Comparison of ENCODE assay signal across 7 mouse cellular contexts in genomic region chr11:30772777-30773417, GRCm38 (mm10). TPM values are rescaled to one million over a fixed set of nuclear protein-coding genes. Genes with fewer than 3 reads are reported as not detected.
DNase-seq lines count a peak whose midpoint lies in the region; ATAC-seq and TF ChIP-seq lines count a peak whose summit lies in the region.

No protein-coding gene starts in this region.

- peak overlapping the region; percentile 92 for H3K9ac ChIP-seq in CH12.LX (ENCODE audit: insufficient read depth, low read depth)
- H3K9ac ChIP-seq in limb, embryonic 14.5 days (ENCODE audit: low read depth, low read length, severe bottlenecking), result peak overlapping the region; percentile 98
- peak overlapping the region; percentile 99 for H3K9ac ChIP-seq in neural tube, embryonic 14.5 days (replicated peaks; ENCODE audit: low read depth, low read length)

- peaks cover 29% of the 10 kb centered on the region for H3K79me2 ChIP-seq in CH12.LX (replicated peaks; ENCODE audit: control insufficient read depth, extremely low read depth, insufficient read depth, poor library complexity, severe bottlenecking)

- no peaks in the 10 kb centered on the region for H3K9me3 ChIP-seq in CH12.LX (replicated peaks; ENCODE audit: low read length)
- H3K9me3 ChIP-seq in erythroblast, embryonic 14.5 days (ENCODE audit: control insufficient read depth, low read length), result no peaks in the 10 kb centered on the region
- no peaks in the 10 kb centered on the region for H3K9me3 ChIP-seq in limb, embryonic 14.5 days (ENCODE audit: control insufficient read depth, low read length)
- no peaks in the 10 kb centered on the region for H3K9me3 ChIP-seq in neural tube, embryonic 14.5 days (ENCODE audit: control insufficient read depth, low read length)

- H3K4me2 ChIP-seq in CH12.LX (ENCODE audit: insufficient read depth, low read depth, poor library complexity, severe bottlenecking), result peak overlapping the region; percentile 52
- peak overlapping the region; percentile 75 for H3K4me2 ChIP-seq in limb, embryonic 14.5 days (replicated peaks; ENCODE audit: low read depth, low read length, severe bottlenecking)
- H3K4me2 ChIP-seq in neural tube, embryonic 14.5 days (ENCODE audit: low read depth, low read length), result peak overlapping the region; percentile 75

- no peak for TF ChIP-seq POLR2A in CH12.LX (IDR thresholded peaks at IDR 0.05; ENCODE audit: low read depth, low read length)
- no peak for TF ChIP-seq POLR2A in limb, embryonic 14.5 days (IDR thresholded peaks at IDR 0.05; ENCODE audit: borderline replicate concordance, extremely low read depth, insufficient read depth, insufficient read length)

- in situ Hi-C loops in CH12.LX (cut with MboI; ENCODE audit: low pct_ligation_motif_present, low pct_unique_long_range_greater_than_20kb, low sequenced_read_pairs), result no loop called here

- dilution Hi-C loops in CH12.LX (cut with MboI; ENCODE audit: extremely low pct_ligation_motif_present, extremely low pct_unique_long_range_greater_than_20kb, low sequenced_read_pairs), result no loop called here

- no peak for TF ChIP-seq EP300 in CH12.LX (IDR thresholded peaks at IDR 0.05; ENCODE audit: low read length)

- TF ChIP-seq CTCF in CH12.LX (conservative IDR thresholded peaks at IDR 0.05 in 1 of 2, IDR thresholded peaks at IDR 0.05 in 1 of 2; ENCODE audit: low read depth in 2 of 2, low read length in 2 of 2), result no peak

- 2% methylated on average over 21 of the region's 21 CpGs for WGBS in limb, embryonic 14.5 days
- 2% methylated on average over 21 of the region's 21 CpGs for WGBS in neural tube, embryonic 14.5 days

- no peaks in the 10 kb centered on the region for H3K36me3 ChIP-seq in CH12.LX (replicated peaks in 1 of 2; ENCODE audit: control insufficient read depth in 1 of 2, insufficient read depth in 1 of 2, low read length in 1 of 2)
- peaks cover 3% of the 10 kb centered on the region for H3K36me3 ChIP-seq in erythroblast, embryonic 14.5 days (ENCODE audit: control insufficient read depth)
- H3K36me3 ChIP-seq in limb, embryonic 14.5 days (ENCODE audit: control insufficient read depth, insufficient read depth, low read length), result no peaks in the 10 kb centered on the region
- no peaks in the 10 kb centered on the region for H3K36me3 ChIP-seq in neural tube, embryonic 14.5 days (ENCODE audit: control insufficient read depth, insufficient read depth, low read length)

- H3K27ac ChIP-seq in CH12.LX (ENCODE audit: insufficient read depth, low read depth), result no peak overlapping the region
- H3K27ac ChIP-seq in limb, embryonic 14.5 days (replicated peaks; ENCODE audit: low read depth, low read length), result peak overlapping the region; percentile 94; the same call in 1 of the 2 replicates
- H3K27ac ChIP-seq in neural tube, embryonic 14.5 days (ENCODE audit: low read depth, low read length), result peak overlapping the region; percentile 95

- no peak for ATAC-seq in limb, embryonic 14.5 days (ENCODE audit: low FRiP score, low read depth)
- ATAC-seq in neural tube, embryonic 14.5 days (ENCODE audit: low read depth), result no peak

- TF ChIP-seq RAD21 in CH12.LX (IDR thresholded peaks at IDR 0.05; ENCODE audit: low read depth, low read length), result no peak

- no peaks in the 10 kb centered on the region for H3K27me3 ChIP-seq in CH12.LX (replicated peaks)
- H3K27me3 ChIP-seq in erythroblast, embryonic 14.5 days (ENCODE audit: control insufficient read depth), result no peaks in the 10 kb centered on the region
- no peaks in the 10 kb centered on the region for H3K27me3 ChIP-seq in limb, embryonic 14.5 days (ENCODE audit: control insufficient read depth, insufficient read depth, low read length)
- H3K27me3 ChIP-seq in neural tube, embryonic 14.5 days (ENCODE audit: control insufficient read depth, insufficient read depth, low read length), result 0 out of 2 replicates have a peak, but pooled peaks cover 2% of the 10 kb centered on the region

- peak; percentile 54 for DNase-seq in 3T3-L1 (ENCODE audit: low read depth, low spot score)
- no peak for DNase-seq in CH12.LX (ENCODE audit: extremely low read depth)
- no peak for DNase-seq in limb, embryonic 14.5 days (ENCODE audit: low spot score)
- no peak for DNase-seq in urinary bladder, postnatal 36 days (ENCODE audit: low spot score in 2 of 2)
- no peak for DNase-seq in thymus, postnatal 10 days (ENCODE audit: low spot score in 2 of 2)

- H3K4me3 ChIP-seq in CH12.LX (replicated peaks in 1 of 3; ENCODE audit: low read depth in 2 of 3, low read length in 2 of 3, poor library complexity in 1 of 3), result peak overlapping the region; percentile 74 to 95 (median 76)
- peak overlapping the region; percentile 88 for H3K4me3 ChIP-seq in erythroblast, embryonic 14.5 days (replicated peaks)
- H3K4me3 ChIP-seq in limb, embryonic 14.5 days (replicated peaks; ENCODE audit: low read length), result peak overlapping the region; percentile 75
- H3K4me3 ChIP-seq in neural tube, embryonic 14.5 days (ENCODE audit: low read depth, low read length), result peak overlapping the region; percentile 100

- H3K4me1 ChIP-seq in CH12.LX (ENCODE audit: control insufficient read depth in 1 of 2, insufficient read depth in 2 of 2), result peaks cover 7 to 32% of the 10 kb centered on the region in 2 experiments; a peak in 3 of 4 replicates
- H3K4me1 ChIP-seq in erythroblast, embryonic 14.5 days (ENCODE audit: control insufficient read depth), result peaks cover 47% of the 10 kb centered on the region
- peaks cover 9% of the 10 kb centered on the region; the same call in 1 of the 2 replicates for H3K4me1 ChIP-seq in limb, embryonic 14.5 days (ENCODE audit: control insufficient read depth, insufficient read depth, low read length)
- peaks cover 23% of the 10 kb centered on the region for H3K4me1 ChIP-seq in neural tube, embryonic 14.5 days (ENCODE audit: control insufficient read depth, insufficient read depth, low read length)

TF ChIP-seq in CH12.LX, 34 proteins besides CTCF, POLR2A, EP300 and RAD21:
- TF ChIP-seq NRF1 (IDR thresholded peaks at IDR 0.05; ENCODE audit: low read depth, low read length) (no peak), IRF4 (IDR thresholded peaks at IDR 0.05; ENCODE audit: low read depth, low read length) (no peak), MXI1 (IDR thresholded peaks at IDR 0.05; ENCODE audit: low read depth, low read length) (no peak; the same call in 1 of the 2 replicates), UBTF (IDR thresholded peaks at IDR 0.05; ENCODE audit: low read depth, low read length) (0 out of 2 replicates have a peak, but pooled peaks have one; percentile 11), SIN3A (IDR thresholded peaks at IDR 0.05; ENCODE audit: low read length) (0 out of 2 replicates have a peak, but pooled peaks have one; percentile 25), MYC (IDR thresholded peaks at IDR 0.05; ENCODE audit: low read depth, low read length) (no peak)

RNA-seq across cellular contexts. Expression of gene Psme4, which starts 1.4 kb away (rescaled TPM):
- total RNA-seq in CH12.LX (2012; rRNA removed) (30.7 and 36.3 TPM in 2 replicates), CH12.LX (2014; rRNA removed) (43.1 and 51.5 TPM in 2 replicates)
- 38.2 and 43.8 TPM in 2 replicates for polyA plus RNA-seq in CH12.LX (2012; ENCODE audit: insufficient read length, low read depth)
- 0.67 and 0.90 TPM in 2 replicates for polyA plus RNA-seq in erythroblast, embryonic 14.5 days (2012)
- 43.7 and 46.1 TPM in 2 replicates for polyA plus RNA-seq in limb, embryonic 14.5 days (2012; rRNA removed)
- polyA plus RNA-seq in limb, embryonic 14.5 days (2014; fragmentation: Nextera tagmentation; extraction: Ambion mirVana), result 28.6 and 31.3 TPM in 2 replicates
- 27.2 and 28.1 TPM in 2 replicates for polyA plus RNA-seq in neural tube, embryonic 14.5 days (2014; fragmentation: Nextera tagmentation; extraction: Ambion mirVana)

Comparison
In these comparisons a context has a peak if more than half of its experiments do, and no peak if none do; other contexts are left out.
1. RNA of gene Psme4, which starts 1.4 kb away (polyA plus RNA-seq): 28.6 to 46.1 TPM in limb, embryonic 14.5 days, 38.2 to 43.8 TPM in CH12.LX and 27.2 to 28.1 TPM in neural tube, embryonic 14.5 days; 0.67 to 0.90 TPM in erythroblast, embryonic 14.5 days; every median in the first group is over 10 times any median in the second.
2. Peak in every context shown above with its lines, with median percentiles within 50 percentile points of each other: H3K4me2 ChIP-seq, H3K4me3 ChIP-seq and H3K9ac ChIP-seq.